Mouse (Mus musculus) spleen, postnatal 14 days (tissue): ENCODE results near the gene Mtcp1.

ENCODE experiments used
- DNase-seq, 2 experiments: peaks; one replicate each; pipeline ENCODE4 v3.0.0; 2021 to 2022; ENCODE audit warnings: low spot score in 2 of 2

Gene Mtcp1

GRCm38 (mm10) chrX:75415936-75416785, at the start of gene Mtcp1, which contains the start of the genes Cmc4 and Brcc3:
Gene Mtcp1 (minus strand): TSS chrX:75416588.
Gene Cmc4 (minus strand): TSS chrX:75416584.
Gene Brcc3 (plus strand): TSS chrX:75416628.
- peak; percentile 78 for DNase-seq

- DNase-seq: no peak
Measured at GRCm38 (mm10) chrX:75454597-75454996, 38.2 kb upstream of the Mtcp1 start.

- DNase-seq: no peak
Measured at GRCm38 (mm10) chrX:75409711-75410110, 6.7 kb downstream of the Mtcp1 start.

DNA sequence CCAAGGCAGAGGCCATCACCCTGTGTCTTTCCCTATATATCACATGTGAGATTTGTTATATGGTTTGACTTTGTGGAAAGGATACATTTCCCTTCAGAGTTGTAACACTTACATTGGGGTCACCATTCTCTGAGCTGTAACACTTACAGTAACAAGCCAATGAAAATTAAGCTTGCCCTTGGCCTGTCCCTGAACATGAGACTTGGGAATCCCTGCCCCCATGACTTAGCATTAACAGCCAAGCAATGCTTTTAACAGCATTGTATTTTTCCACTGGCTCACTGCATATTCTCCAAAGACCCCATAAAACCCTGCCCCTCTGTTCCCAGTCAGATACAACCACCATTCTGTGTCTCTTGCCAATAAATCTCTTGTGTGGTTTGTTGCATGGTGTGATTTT, 13.0 kb downstream of the Mtcp1 start:
- no peak for DNase-seq

DNA sequence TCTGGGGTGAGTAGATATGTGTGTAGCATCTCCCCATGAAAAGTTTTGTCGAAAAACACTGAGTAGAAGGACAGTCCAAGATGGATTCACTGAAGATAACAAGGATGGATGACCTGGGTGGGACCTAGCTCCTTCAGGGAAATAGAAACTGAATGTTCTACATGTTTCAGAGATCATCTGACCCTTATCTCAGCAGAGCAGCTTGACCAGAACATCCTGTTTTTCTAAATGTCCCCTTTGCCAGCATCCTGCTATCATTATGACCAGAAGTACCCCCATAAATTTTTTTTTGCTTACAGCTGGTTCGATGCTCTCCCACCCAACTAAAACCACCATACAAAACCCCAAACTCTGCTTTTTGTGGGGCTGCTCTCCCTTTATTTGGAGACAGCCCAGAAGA, 13.7 kb downstream of the Mtcp1 start:
- DNase-seq: no peak

DNA sequence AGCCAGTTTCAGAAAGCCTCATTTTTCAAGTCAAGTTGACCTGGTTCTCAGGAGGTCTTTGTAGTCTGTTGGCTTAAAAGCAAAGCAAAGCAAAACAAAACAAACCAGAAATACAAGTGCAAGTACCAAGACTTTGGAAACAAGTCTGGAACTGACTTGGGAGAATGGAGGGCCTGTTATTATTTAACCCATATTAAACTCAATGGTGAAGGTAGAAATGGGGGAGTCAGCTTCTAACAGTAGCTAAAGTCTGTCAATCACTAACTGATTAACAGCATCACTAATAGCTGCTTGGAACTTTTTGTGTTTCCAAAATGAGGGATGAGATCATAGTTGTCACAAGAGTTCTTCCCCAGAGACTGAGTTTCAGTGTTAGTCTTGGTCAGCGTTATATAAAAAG, 16.9 kb downstream of the Mtcp1 start:
- DNase-seq: no peak

DNA sequence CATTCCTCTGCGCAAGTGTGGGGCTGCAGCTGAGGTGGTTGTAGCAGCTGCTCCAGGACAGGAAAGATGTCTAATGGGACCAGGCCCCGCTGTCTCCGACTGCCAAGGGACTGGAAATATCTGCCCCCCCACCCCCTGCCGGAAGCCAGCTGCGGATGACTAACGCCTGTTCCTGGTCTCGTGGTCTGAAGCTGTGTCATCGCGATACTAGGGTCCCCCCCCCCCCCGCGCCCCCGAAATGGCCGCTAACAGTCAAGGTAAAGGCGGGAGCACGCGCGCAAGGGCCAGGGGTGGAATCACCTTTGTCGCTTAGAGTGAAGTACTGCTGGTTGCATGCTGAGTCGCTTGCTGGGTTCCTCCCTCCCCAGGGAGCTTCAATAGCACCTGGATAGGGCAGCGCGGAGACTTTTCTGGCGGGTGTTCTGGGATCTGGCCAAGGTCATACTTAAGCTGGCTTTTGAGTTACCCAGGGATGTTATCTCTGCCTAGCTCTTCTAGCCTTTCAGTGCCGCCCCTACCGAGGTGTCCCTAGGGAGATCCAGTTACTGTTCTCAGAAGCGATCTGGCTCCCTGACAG, 34.1 kb downstream of the Mtcp1 start, which contains the start of the genes Fundc2 and F8:
Gene Fundc2, plus strand, starts transcription at position 205 of the 577 bp plus-strand sequence.
Gene F8, minus strand, starts transcription at position 421 of the 577 bp plus-strand sequence.
- DNase-seq: peak; percentile 24 to 37

DNA sequence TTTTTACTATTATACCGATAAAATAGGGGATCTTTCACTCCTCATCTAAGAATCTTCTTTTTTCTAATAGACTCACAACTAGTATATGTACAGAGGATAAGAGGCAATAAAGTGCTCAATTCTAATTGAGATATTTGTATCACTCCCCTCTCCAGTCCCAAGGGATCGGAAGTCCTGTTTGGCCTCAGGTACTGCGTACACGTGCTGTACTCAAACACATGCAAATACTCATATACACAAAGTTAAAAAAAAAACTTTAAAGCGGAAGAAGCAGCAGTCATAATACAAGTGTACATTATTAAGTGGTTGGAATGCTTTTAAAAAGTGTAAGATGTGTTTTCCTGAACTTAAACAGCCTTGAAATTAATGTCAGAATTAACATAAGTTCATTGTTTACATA, 34.7 kb downstream of the Mtcp1 start:
- DNase-seq: no peak

DNA sequence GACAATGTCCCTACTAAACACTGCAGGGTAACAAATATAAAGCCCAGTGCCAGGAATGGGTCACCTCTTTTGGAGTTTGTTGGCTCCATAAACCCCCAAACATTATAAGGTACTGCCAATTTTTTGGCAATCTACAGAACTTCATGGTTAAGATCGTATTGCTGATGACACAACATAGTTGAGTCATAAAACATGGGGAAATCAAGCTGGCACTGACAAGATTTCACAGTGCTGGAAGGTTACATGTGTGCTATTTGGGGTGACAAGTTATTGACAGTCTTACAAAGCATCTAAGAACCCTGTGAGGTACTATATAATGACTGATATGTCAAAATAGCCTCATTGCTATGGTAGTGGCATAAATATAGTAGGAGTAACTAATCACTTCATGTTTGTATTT, 35.2 kb downstream of the Mtcp1 start:
- no peak for DNase-seq

DNA sequence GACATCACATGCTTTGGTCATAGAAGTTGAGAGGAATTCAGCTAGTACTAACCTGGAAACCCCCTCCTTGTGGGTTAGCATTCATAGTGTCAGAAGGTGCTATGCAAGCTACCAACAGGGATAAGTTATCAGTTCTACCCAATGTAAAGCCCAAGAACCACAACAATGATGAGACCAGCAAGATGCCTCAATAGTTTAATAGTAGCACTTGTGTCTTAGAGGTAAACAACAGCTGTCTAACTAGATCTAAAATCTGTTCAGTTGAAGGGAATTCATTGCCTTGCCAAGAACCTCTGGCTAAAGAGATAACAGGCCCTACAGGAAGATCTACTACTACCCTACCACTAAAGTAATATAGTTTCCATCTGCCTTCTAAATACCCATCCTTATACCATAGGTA, 39.6 kb downstream of the Mtcp1 start:
- DNase-seq: no peak

DNA sequence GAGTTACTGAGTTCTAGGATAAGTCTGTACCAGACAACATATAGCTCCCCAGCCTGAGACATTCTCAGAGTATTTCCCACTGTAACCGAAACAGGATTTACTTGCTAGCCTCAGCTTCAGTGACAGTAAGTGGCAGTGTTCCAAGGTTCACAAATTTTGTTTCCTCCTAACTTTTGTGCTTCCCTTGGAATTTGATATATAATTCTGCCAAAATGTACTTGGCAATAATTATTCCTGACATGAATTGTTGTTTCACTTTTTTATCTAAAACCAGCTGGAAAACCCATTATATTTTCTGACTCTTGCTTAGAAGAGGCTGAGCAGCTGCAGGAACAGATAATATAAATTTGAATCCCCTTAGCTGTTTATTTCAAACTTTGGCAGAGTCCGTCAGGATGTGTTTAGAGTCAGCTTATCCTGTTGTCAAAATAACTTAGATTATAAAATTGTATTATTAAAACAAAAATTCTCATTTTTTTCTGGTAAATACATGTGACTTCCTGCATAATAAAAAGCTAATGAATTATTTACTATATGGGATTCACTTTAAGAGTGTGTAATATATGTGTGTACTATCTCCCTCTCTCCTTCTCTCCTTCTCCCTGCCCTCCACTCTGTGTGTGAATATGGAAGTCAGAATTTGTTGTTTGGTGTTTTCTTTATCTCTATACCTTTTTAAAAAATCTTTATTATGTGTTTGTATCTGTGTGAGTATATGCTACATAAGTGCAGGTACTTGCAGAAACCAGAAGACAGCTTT, 43.5 kb downstream of the Mtcp1 start:
- DNase-seq: no peak

DNA sequence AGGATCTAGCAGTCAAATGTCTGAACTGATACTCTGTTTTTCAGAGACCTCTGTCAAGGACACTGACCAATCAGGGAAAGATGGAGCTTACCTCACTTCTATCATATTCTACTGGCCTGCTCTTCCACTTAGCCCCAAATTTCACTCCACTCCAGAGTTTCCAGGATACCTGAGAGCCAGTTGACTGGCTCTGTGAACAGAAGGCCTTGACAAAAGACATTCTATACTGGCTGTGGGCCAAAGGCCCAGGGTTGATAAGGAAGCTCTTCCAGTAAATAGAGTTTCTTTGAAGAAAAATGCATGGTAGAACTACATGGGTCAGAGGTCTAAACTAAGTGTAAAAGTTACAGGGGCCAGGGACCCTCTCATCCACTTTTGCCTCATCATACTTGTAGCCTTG, 46.2 kb downstream of the Mtcp1 start:
- no peak for DNase-seq
